Mouse (Mus musculus): Measurements from ENCODE around the gene Tyro3.

The Tyro3 gene

GRCm38 (mm10) chr2:119864484-119864883 is 67.0 kb downstream of the Tyro3 start:
- DNase-seq: no peak
